Mouse (Mus musculus) forebrain, embryonic 12.5 days (tissue): ENCODE measurements around the gene Cacna1g. TPM values are rescaled to one million over a fixed set of nuclear protein-coding genes. Genes with fewer than 3 reads are reported as not detected.
A peak's percentile ranks its signal among the peaks of the same experiment; 100 is the strongest.
"Not testable (repeated sequence)": the region's sequence is repeated elsewhere in the genome, so short reads cannot be mapped to it uniquely, and the experiment has no call there.

Experiments used
- ATAC-seq: fragments of 200-750 bp; cut with Nextera tagmentation; 2 replicates; pipeline ENCODE4 v1.8.0; 2017; ENCODE audit warnings: moderate TSS enrichment; ENCODE audit not compliant: low FRiP score
- H3K27ac ChIP-seq: fragments of 300-500 bp; sonication (generic); 2 replicates; pipeline ENCODE4 v1.5.1; 2016; ENCODE audit warnings: mild to moderate bottlenecking
- H3K27me3 ChIP-seq: fragments of 300-500 bp; sonication (generic); 2 replicates; pipeline ENCODE4 v1.6.1; 2016; ENCODE audit warnings: mild to moderate bottlenecking
- H3K36me3 ChIP-seq: fragments of 300-500 bp; sonication (generic); replicated peaks from 2 replicates; pipeline ENCODE4 v1.6.1; 2016; ENCODE audit warnings: mild to moderate bottlenecking
- H3K4me1 ChIP-seq: fragments of 300-500 bp; sonication (generic); 2 replicates; pipeline ENCODE4 v1.6.1; 2016
- H3K4me2 ChIP-seq: fragments of 300-500 bp; sonication (generic); 2 replicates; pipeline ENCODE4 v1.6.1; 2016; ENCODE audit warnings: mild to moderate bottlenecking, moderate library complexity
- H3K4me3 ChIP-seq: fragments of 300-500 bp; sonication (generic); replicated peaks from 2 replicates; pipeline ENCODE4 v1.5.1; 2016; ENCODE audit warnings: mild to moderate bottlenecking
- H3K9ac ChIP-seq: fragments of 300-500 bp; sonication (generic); 2 replicates; pipeline ENCODE4 v1.6.1; 2016; ENCODE audit warnings: mild to moderate bottlenecking
- H3K9me3 ChIP-seq: fragments of 300-500 bp; sonication (generic); 2 replicates; pipeline ENCODE4 v1.6.1; 2016
- WGBS: fragments of 180-500 bp; shearing (Covaris S2); methylation state at CpG from one replicate; pipeline ENCODE4 v1.1.7; 2016; 5-methylcytosine and 5-hydroxymethylcytosine counted together
- polyA plus RNA-seq: library from polyadenylated mRNA; unstranded; fragments of >200 nt; fragmentation: Nextera tagmentation; extraction: Ambion mirVana; gene quantifications from 2 replicates; pipeline ENCODE4 v1.2.1, GENCODE M21; 2016

Cacna1g gene
- polyA plus RNA-seq, 1 experiment from 2014 or later, result 12.1 TPM

DNA sequence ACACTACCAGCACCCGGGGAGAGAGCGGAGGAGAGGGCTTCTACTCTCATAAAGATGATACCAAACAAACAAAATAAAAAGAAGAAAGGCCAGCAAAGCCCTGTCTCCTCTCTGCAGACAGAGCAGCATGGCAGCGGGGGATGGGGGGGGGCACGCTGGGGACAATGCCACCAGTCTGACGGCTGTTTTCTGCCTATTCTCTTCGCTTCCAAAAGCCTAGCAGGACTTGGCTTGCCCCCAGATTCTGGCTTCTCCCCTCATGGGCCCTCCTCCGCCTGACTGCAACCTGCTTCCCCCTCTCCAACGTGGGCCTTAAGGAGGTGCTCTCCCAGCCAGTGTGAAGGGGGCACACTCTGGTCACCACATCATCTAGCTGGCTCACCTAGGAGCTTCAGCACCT lies 60.5 kb downstream of the Cacna1g start:
- Histone ChIP-seq H3K9ac (peak overlapping the region; percentile 9; the same call in 1 of the 2 replicates), H3K27me3 (peaks cover 12% of the 10 kb centered on the region; the same call in 1 of the 2 replicates), H3K4me1 (peaks cover 55% of the 10 kb centered on the region), H3K9me3 (no peaks in the 10 kb centered on the region), H3K4me2 (peak overlapping the region; percentile 27), H3K4me3 (no peak overlapping the region), H3K36me3 (peaks cover 10% of the 10 kb centered on the region; the same call in 1 of the 2 replicates), H3K27ac (peak overlapping the region; percentile 82)
- 25% methylated on average over 8 of the region's 8 CpGs for WGBS
- peak; percentile 36 for ATAC-seq

- Histone ChIP-seq H3K27me3 (peaks cover 12% of the 10 kb centered on the region; the same call in 1 of the 2 replicates), H3K4me2 (peak overlapping the region; percentile 27), H3K9ac (peak overlapping the region; percentile 9; the same call in 1 of the 2 replicates), H3K27ac (peak overlapping the region; percentile 82), H3K4me3 (no peak overlapping the region), H3K9me3 (no peaks in the 10 kb centered on the region), H3K36me3 (peaks cover 9% of the 10 kb centered on the region; the same call in 1 of the 2 replicates), H3K4me1 (peaks cover 56% of the 10 kb centered on the region)
- peak; percentile 44 for ATAC-seq
- 32% methylated on average over 10 of the region's 10 CpGs for WGBS
Measured at GRCm38 (mm10) chr11:94412998-94413469, 61.0 kb downstream of the Cacna1g start.

- no peak for ATAC-seq
- peaks cover 61% of the 10 kb centered on the region for H3K4me1 ChIP-seq
- no peak overlapping the region for H3K4me2 ChIP-seq
- peaks cover 9% of the 10 kb centered on the region; the same call in 1 of the 2 replicates for H3K36me3 ChIP-seq
- no peak overlapping the region for H3K4me3 ChIP-seq
- no peaks in the 10 kb centered on the region for H3K9me3 ChIP-seq
- 66% methylated on average over 2 of the region's 2 CpGs for WGBS
- no peak overlapping the region for H3K9ac ChIP-seq
- H3K27ac ChIP-seq, result peak overlapping the region; percentile 82
- peaks cover 12% of the 10 kb centered on the region; the same call in 1 of the 2 replicates for H3K27me3 ChIP-seq
Measured at GRCm38 (mm10) chr11:94412562-94412961, 61.4 kb downstream of the Cacna1g start.

DNA sequence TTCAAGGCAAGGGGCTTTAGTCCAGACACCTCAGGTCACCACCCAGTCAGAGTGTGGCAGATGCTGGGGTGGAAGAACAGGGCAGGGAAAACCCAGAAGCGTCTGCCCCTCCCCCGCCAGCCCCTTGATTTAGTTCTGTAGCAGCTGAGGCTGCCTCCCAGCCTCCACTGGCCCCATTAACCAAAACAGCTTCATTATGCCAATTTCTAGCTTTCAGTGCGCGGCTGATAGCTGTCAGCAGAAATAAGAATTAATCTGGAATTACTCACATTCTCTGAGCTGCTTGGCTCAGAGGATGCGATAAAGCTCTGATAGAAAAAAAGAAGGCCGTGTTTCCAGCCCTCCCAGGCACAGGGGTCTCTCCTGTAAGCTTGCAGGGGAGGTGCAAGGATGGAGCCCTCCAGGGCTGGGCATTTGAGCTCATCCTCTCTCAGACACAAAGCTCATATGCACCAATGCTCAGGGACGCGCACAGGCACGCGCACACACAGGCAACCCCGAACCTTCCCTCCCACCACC lies 66.1 kb downstream of the Cacna1g start:
- H3K27ac ChIP-seq, result peak overlapping the region; percentile 93
- peak overlapping the region; percentile 13; the same call in 1 of the 2 replicates for H3K4me2 ChIP-seq
- H3K4me3 ChIP-seq, result no peak overlapping the region
- peak; percentile 76 for ATAC-seq
- peaks cover 21% of the 10 kb centered on the region; the same call in 1 of the 2 replicates for H3K27me3 ChIP-seq
- H3K36me3 ChIP-seq, result no peaks in the 10 kb centered on the region; the same call in 1 of the 2 replicates
- 0 out of 2 replicates have a peak overlapping the region, but pooled peaks have one; percentile 21 for H3K9ac ChIP-seq
- 32% methylated on average over 11 of the region's 11 CpGs for WGBS
- H3K4me1 ChIP-seq, result peaks cover 56% of the 10 kb centered on the region
- H3K9me3 ChIP-seq, result no peaks in the 10 kb centered on the region

- H3K4me2 ChIP-seq, result no peak overlapping the region
- no peak overlapping the region for H3K4me3 ChIP-seq
- H3K9me3 ChIP-seq, result no peaks in the 10 kb centered on the region
- ATAC-seq, result no peak
- peaks cover 15% of the 10 kb centered on the region; the same call in 1 of the 2 replicates for H3K27me3 ChIP-seq
- peaks cover 48% of the 10 kb centered on the region for H3K4me1 ChIP-seq
- no peaks in the 10 kb centered on the region for H3K36me3 ChIP-seq
- 64% methylated on average over 6 of the region's 6 CpGs for WGBS
- H3K27ac ChIP-seq, result no peak overlapping the region
- H3K9ac ChIP-seq, result no peak overlapping the region
Measured at GRCm38 (mm10) chr11:94405348-94405747, 68.7 kb downstream of the Cacna1g start.

- H3K36me3 ChIP-seq, result no peaks in the 10 kb centered on the region
- WGBS, result 22% methylated on average over 11 of the region's 11 CpGs
- H3K9me3 ChIP-seq, result no peaks in the 10 kb centered on the region
- no peak overlapping the region for H3K27ac ChIP-seq
- H3K4me1 ChIP-seq, result peaks cover 44% of the 10 kb centered on the region
- no peak; the same call in 1 of the 2 replicates for ATAC-seq
- H3K4me3 ChIP-seq, result no peak overlapping the region
- peaks cover 15% of the 10 kb centered on the region; the same call in 1 of the 2 replicates for H3K27me3 ChIP-seq
- H3K4me2 ChIP-seq, result no peak overlapping the region
- H3K9ac ChIP-seq, result no peak overlapping the region
Measured at GRCm38 (mm10) chr11:94404641-94405260, 69.2 kb downstream of the Cacna1g start.

- Histone ChIP-seq H3K4me3 (no peak overlapping the region), H3K4me1 (peaks cover 38% of the 10 kb centered on the region), H3K9ac (0 out of 2 replicates have a peak overlapping the region, but pooled peaks have one; percentile 29), H3K27me3 (peaks cover 15% of the 10 kb centered on the region; the same call in 1 of the 2 replicates), H3K27ac (no peak overlapping the region), H3K9me3 (no peaks in the 10 kb centered on the region), H3K4me2 (no peak overlapping the region), H3K36me3 (no peaks in the 10 kb centered on the region)
- no peak for ATAC-seq
- WGBS, result 66% methylated on average over 5 of the region's 5 CpGs
Measured at GRCm38 (mm10) chr11:94404178-94404577, 69.8 kb downstream of the Cacna1g start.

GRCm38 (mm10) chr11:94403757-94404156 lies 70.2 kb downstream of the Cacna1g start:
- Histone ChIP-seq H3K4me2 (no peak overlapping the region), H3K4me1 (peaks cover 34% of the 10 kb centered on the region), H3K4me3 (no peak overlapping the region), H3K9me3 (no peaks in the 10 kb centered on the region), H3K9ac (0 out of 2 replicates have a peak overlapping the region, but pooled peaks have one; percentile 29), H3K27me3 (peaks cover 15% of the 10 kb centered on the region; the same call in 1 of the 2 replicates), H3K27ac (no peak overlapping the region), H3K36me3 (no peaks in the 10 kb centered on the region)
- ATAC-seq, result no peak
- 80% methylated on average over 10 of the region's 10 CpGs for WGBS

DNA sequence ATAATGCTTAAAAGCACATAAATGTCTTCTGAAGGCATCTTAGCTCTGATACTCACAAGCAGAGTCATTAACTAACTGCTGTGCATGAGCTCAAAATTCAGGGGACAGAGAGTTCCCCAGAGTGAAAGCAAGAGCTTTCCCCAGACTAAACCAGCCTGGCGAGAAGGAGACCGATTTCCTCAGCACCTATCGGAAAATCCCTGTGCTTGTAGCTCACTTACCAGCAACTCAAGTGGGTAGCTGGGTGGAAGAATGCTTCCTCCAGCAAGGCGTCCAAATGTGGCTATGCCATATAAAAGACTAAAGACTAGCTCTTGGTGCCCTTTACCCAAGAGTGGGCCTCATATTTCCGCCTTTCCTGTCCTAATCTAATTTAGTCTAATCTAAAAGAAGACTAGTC lies 71.3 kb downstream of the Cacna1g start:
- WGBS, result 78% methylated on average over 5 of the region's 5 CpGs
- H3K4me3 ChIP-seq, result no peak overlapping the region
- H3K27ac ChIP-seq, result no peak overlapping the region
- H3K36me3 ChIP-seq, result no peaks in the 10 kb centered on the region
- H3K27me3 ChIP-seq, result peaks cover 15% of the 10 kb centered on the region; the same call in 1 of the 2 replicates
- no peak overlapping the region for H3K4me2 ChIP-seq
- H3K9ac ChIP-seq, result no peak overlapping the region
- H3K9me3 ChIP-seq, result no peaks in the 10 kb centered on the region
- H3K4me1 ChIP-seq, result peaks cover 28% of the 10 kb centered on the region
- ATAC-seq, result no peak

- ATAC-seq, result not testable (repeated sequence)
Measured at GRCm38 (mm10) chr11:94402029-94402428, 72.0 kb downstream of the Cacna1g start.

DNA sequence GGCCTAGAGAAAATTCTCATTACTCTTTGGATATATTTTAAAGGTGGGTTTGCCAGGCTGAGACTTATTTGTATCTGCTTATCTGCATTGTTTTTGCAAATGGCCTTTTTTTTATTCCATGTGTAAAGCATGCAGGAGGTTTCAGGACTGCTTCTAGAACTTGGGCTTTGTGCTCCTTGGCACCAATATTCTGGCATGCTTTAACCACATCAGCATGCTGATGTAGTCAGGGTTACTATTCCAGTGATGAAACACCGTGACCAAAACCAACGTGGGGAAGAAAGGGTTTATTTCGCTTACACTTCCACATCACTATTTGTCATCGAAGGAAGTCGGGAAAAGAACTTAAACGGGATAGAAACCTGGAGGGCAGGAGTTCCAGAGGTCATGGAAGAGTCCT lies 73.0 kb downstream of the Cacna1g start:
- Histone ChIP-seq H3K9ac (no peak overlapping the region), H3K9me3 (no peaks in the 10 kb centered on the region), H3K36me3 (no peaks in the 10 kb centered on the region), H3K27ac (no peak overlapping the region), H3K27me3 (peaks cover 11% of the 10 kb centered on the region; the same call in 1 of the 2 replicates), H3K4me1 (peaks cover 11% of the 10 kb centered on the region), H3K4me3 (no peak overlapping the region), H3K4me2 (no peak overlapping the region)
- 85% methylated on average over 6 of the region's 6 CpGs for WGBS
- ATAC-seq, result no peak

More at GRCm38 (mm10) chr11:94402029-94402428, 72.0 kb downstream of the Cacna1g start:
- 90% methylated on average over 4 of the region's 4 CpGs for WGBS
- H3K36me3 ChIP-seq, H3K4me3 ChIP-seq, H3K4me2 ChIP-seq, H3K9me3 ChIP-seq, H3K9ac ChIP-seq, H3K27ac ChIP-seq: not testable (repeated sequence)
- Histone ChIP-seq H3K27me3 (peaks cover 15% of the 10 kb centered on the region; the same call in 1 of the 2 replicates), H3K4me1 (peaks cover 21% of the 10 kb centered on the region)

- no peak for ATAC-seq
- H3K4me1 ChIP-seq, result peaks cover 7% of the 10 kb centered on the region; the same call in 1 of the 2 replicates
- no peak overlapping the region for H3K4me2 ChIP-seq
- H3K27me3 ChIP-seq, result peaks cover 37% of the 10 kb centered on the region
- no peaks in the 10 kb centered on the region for H3K9me3 ChIP-seq
- H3K9ac ChIP-seq, result no peak overlapping the region
- 77% methylated on average over 7 of the region's 7 CpGs for WGBS
- no peak overlapping the region for H3K4me3 ChIP-seq
- H3K36me3 ChIP-seq, result no peaks in the 10 kb centered on the region
- H3K27ac ChIP-seq, result no peak overlapping the region
Measured at GRCm38 (mm10) chr11:94394107-94394506, 79.9 kb downstream of the Cacna1g start.
